Mouse (Mus musculus): ENCODE data around the gene Ctnna3.

DNA sequence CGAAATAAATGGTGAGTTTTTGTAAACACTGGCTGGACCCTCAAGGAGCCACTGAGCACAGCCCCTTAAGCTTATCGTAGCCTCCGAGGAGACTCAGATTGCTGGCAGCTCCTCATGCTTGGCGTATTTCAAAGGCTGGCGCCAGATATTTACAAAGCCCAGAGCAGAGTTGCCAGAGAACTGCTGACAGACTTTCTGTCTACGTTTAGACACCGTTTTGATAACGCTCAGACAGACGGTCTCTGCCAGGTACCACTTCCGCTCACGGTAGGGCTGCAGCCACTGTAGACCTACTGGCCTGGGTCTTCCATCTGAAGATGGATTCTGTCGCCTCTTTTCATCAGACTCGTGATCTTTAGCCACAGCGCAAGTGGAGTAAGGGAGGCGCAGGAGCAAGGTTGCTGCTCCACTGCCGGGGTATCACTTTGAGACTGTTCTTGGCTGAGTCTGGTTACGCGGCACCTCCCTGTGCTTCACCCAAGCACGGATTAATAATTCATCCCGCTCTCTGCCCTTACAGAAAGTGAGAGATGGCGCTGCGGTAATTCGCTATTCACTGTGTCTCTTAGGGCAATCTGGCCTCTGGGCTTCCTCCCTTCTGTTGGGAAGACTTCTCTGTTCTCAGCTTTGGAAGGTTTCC lies 456.7 kb downstream of the Ctnna3 start:
- no peak for TF ChIP-seq CTCF (IDR thresholded peaks at IDR 0.05; ENCODE audit: low read depth)
- no peak for TF ChIP-seq EP300 (IDR thresholded peaks at IDR 0.05; ENCODE audit: low read depth)
